Mouse (Mus musculus) hindbrain, embryonic 11.5 days (tissue): ENCODE measurements at regions not wholly inside any gene's neighbourhood (a gene's known extent, or its start where the extent isn't known, plus 50 kb on each side); places are given as distances from the start of the nearest gene placed in this dataset.

Source experiments
- ATAC-seq: fragments of 200-750 bp; cut with Nextera tagmentation; 2 replicates; pipeline ENCODE4 v1.8.0; 2017; ENCODE audit warnings: mild to moderate bottlenecking, moderate TSS enrichment, moderate library complexity; ENCODE audit not compliant: low FRiP score
- DNase-seq: peaks from one replicate; pipeline ENCODE4 v3.0.0-alpha.2; 2015; ENCODE audit warnings: low spot score
- H3K27ac ChIP-seq: fragments of 300-500 bp; sonication (generic); 2 replicates; pipeline ENCODE4 v1.5.1; 2014; ENCODE audit warnings: mild to moderate bottlenecking, low read depth, low read length
- H3K27me3 ChIP-seq: fragments of 300-500 bp; sonication (generic); 2 replicates; pipeline ENCODE4 v1.6.1; 2014; ENCODE audit warnings: mild to moderate bottlenecking, low read length, moderate library complexity, mixed read lengths; ENCODE audit not compliant: control insufficient read depth, insufficient read depth
- H3K36me3 ChIP-seq: fragments of 300-500 bp; sonication (generic); 2 replicates; pipeline ENCODE4 v1.6.1; 2014; ENCODE audit warnings: mild to moderate bottlenecking, low read length, moderate library complexity, mixed read lengths; ENCODE audit not compliant: control insufficient read depth, insufficient read depth
- H3K4me1 ChIP-seq: fragments of 300-500 bp; sonication (generic); replicated peaks from 2 replicates; pipeline ENCODE4 v1.6.1; 2014; ENCODE audit warnings: low read length, mixed read lengths; ENCODE audit not compliant: control insufficient read depth, insufficient read depth
- H3K4me2 ChIP-seq: fragments of 300-500 bp; sonication (generic); replicated peaks from 2 replicates; pipeline ENCODE4 v1.6.1; 2014; ENCODE audit warnings: mild to moderate bottlenecking, low read depth, low read length
- H3K4me3 ChIP-seq: fragments of 300-500 bp; sonication (generic); 2 replicates; pipeline ENCODE4 v1.5.1; 2014; ENCODE audit warnings: low read depth, low read length
- H3K9ac ChIP-seq: fragments of 300-500 bp; sonication (generic); 2 replicates; pipeline ENCODE4 v1.6.1; 2014; ENCODE audit warnings: low read depth, low read length
- H3K9me3 ChIP-seq: fragments of 300-500 bp; sonication (generic); 2 replicates; pipeline ENCODE4 v1.6.1; 2016; ENCODE audit warnings: low read length; ENCODE audit not compliant: control insufficient read depth
- WGBS: fragments of 180-500 bp; shearing (Covaris S2); extraction: QIAGEN DNeasy Blood & Tissue Kit; methylation state at CpG from one replicate; pipeline ENCODE4 v1.1.7; 2014; 5-methylcytosine and 5-hydroxymethylcytosine counted together

- no peaks in the 10 kb centered on the region for H3K27me3 ChIP-seq
- no peak for DNase-seq
- no peak overlapping the region for H3K27ac ChIP-seq
- no peak overlapping the region for H3K4me2 ChIP-seq
- no peak overlapping the region for H3K4me3 ChIP-seq
- WGBS = 79% methylated on average over 13 of the region's 13 CpGs
- H3K9ac ChIP-seq = no peak overlapping the region
- no peaks in the 10 kb centered on the region for H3K36me3 ChIP-seq
- H3K9me3 ChIP-seq = no peaks in the 10 kb centered on the region
- no peaks in the 10 kb centered on the region for H3K4me1 ChIP-seq
- no peak for ATAC-seq
These were observed 92.8 kb upstream of the Serbp1 start for GRCm38 (mm10) chr6:67144946-67145716.

- Histone ChIP-seq H3K36me3 (no peaks in the 10 kb centered on the region), H3K27ac (no peak overlapping the region), H3K27me3 (no peaks in the 10 kb centered on the region), H3K4me3 (no peak overlapping the region), H3K4me2 (no peak overlapping the region), H3K4me1 (no peaks in the 10 kb centered on the region), H3K9me3 (no peaks in the 10 kb centered on the region), H3K9ac (no peak overlapping the region)
- DNase-seq = no peak
- ATAC-seq = no peak
- 35% methylated on average over 4 of the region's 4 CpGs for WGBS
These were observed 95.8 kb upstream of the Serbp1 start for GRCm38 (mm10) chr6:67142179-67142578.

DNA sequence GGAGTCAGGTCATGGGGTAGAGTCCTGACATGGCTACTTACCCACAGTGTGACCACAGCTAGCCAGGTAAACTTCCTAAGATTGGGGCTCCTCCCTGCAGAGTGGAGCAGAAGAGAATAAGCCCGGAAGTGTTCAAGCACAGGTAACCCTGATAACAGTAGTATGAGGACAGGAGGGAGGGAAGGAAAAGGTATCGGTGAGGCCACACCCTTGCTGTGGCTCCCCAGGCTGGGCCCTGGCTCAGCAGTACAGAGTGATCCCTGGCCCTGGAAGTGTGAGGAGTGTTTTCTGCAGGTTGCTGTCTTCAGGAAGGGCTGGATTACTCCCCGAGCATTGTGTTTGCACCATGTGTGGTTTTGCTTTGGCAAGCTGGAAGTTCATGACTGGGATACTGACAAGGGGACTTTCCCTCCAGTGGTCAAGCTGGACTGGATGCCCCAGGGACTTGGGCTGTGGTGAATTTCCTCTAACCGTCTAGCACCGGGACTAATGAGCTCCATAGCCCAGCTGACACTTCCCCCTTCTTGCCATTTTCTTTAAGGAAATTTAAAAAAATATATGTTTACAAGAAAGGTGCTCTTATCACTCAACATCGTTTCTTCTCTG, 97.2 kb upstream of the Serbp1 start:
- DNase-seq (no peak), ATAC-seq (no peak)
- H3K27me3 ChIP-seq = no peaks in the 10 kb centered on the region
- no peaks in the 10 kb centered on the region for H3K4me1 ChIP-seq
- no peaks in the 10 kb centered on the region for H3K36me3 ChIP-seq
- no peak overlapping the region for H3K4me3 ChIP-seq
- no peaks in the 10 kb centered on the region for H3K9me3 ChIP-seq
- no peak overlapping the region for H3K9ac ChIP-seq
- H3K27ac ChIP-seq = no peak overlapping the region
- no peak overlapping the region for H3K4me2 ChIP-seq
- 89% methylated on average over 6 of the region's 6 CpGs for whole genome bisulfite sequencing

DNA sequence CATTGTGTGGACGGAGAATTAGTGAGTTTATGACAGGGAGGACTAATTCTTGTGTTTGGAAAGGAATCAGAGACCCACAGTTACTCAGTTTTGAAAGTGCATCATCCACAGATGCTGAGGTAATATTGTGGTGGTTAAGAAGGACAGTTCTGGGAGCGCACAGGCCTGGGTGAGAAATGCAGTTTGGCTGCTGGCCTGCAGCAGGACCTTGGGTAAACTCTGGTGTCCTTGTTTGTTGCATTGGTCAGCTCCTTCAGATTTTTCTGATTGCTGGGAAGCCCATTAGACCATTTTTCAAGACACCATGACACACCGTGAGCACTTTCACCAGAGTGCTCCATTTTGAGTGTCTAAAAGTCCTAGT, 99.0 kb upstream of the Serbp1 start:
- WGBS = 85% methylated on average over 3 of the region's 3 CpGs
- no peak for ATAC-seq

DNA sequence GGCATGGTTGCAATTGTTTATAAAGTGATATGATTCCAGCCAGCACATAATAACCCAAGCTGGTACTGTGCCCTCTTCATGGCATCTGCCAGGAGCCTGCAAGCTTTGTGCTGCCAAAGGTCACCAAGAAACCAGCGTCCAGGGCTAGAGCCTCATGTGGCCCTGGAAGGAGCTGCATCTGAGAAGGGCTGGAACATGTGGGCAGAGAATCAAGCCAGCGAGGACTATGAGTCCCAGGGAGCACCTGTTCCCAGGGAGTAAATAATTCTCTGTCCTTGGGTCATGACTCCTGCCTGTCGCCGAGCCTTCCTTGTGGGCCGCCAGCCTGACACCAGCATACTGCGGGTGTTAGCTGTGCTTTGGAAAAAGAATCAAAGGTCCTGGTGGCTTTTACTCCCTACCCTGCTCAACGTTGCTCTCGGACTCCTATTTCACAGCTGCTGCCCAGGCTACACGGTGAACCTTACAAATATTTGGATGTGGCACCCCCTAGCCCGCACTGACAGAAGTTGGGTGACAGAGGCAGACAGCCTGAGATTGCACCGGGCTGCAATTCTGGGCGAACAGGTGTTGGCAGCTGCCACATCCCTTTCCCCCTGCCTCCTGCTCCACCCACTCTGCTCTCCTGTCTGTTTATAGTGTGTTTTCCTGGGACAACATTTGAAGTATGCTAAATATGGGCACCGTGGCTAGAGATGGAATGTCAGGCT, 99.5 kb upstream of the Serbp1 start:
- ATAC-seq (no peak), DNase-seq (no peak)
- no peak overlapping the region for H3K4me3 ChIP-seq
- no peak overlapping the region for H3K9ac ChIP-seq
- no peaks in the 10 kb centered on the region for H3K4me1 ChIP-seq
- no peaks in the 10 kb centered on the region for H3K9me3 ChIP-seq
- no peak overlapping the region for H3K27ac ChIP-seq
- H3K36me3 ChIP-seq = no peaks in the 10 kb centered on the region
- 61% methylated on average over 13 of the region's 13 CpGs for WGBS
- H3K4me2 ChIP-seq = no peak overlapping the region
- no peaks in the 10 kb centered on the region for H3K27me3 ChIP-seq

More for the DNA sequence above, 99.0 kb upstream of the Serbp1 start:
- Histone ChIP-seq H3K9me3 (no peaks in the 10 kb centered on the region), H3K27ac (no peak overlapping the region), H3K27me3 (no peaks in the 10 kb centered on the region), H3K4me1 (no peaks in the 10 kb centered on the region), H3K4me2 (no peak overlapping the region), H3K9ac (no peak overlapping the region), H3K36me3 (no peaks in the 10 kb centered on the region), H3K4me3 (no peak overlapping the region)
- DNase-seq = no peak

GRCm38 (mm10) chr6:67137482-67137881, 100.2 kb upstream of the Gadd45a start:
- no peak overlapping the region for H3K4me3 ChIP-seq
- H3K27ac ChIP-seq = no peak overlapping the region
- ATAC-seq (no peak), DNase-seq (no peak)
- H3K9me3 ChIP-seq = no peaks in the 10 kb centered on the region
- no peaks in the 10 kb centered on the region for H3K36me3 ChIP-seq
- no peak overlapping the region for H3K9ac ChIP-seq
- no peaks in the 10 kb centered on the region for H3K4me1 ChIP-seq
- H3K4me2 ChIP-seq = no peak overlapping the region
- 65% methylated on average over 4 of the region's 4 CpGs for whole genome bisulfite sequencing
- H3K27me3 ChIP-seq = no peaks in the 10 kb centered on the region

GRCm38 (mm10) chr6:67134915-67135314, 97.7 kb upstream of the Gadd45a start:
- no peaks in the 10 kb centered on the region for H3K27me3 ChIP-seq
- no peaks in the 10 kb centered on the region for H3K9me3 ChIP-seq
- 78% methylated on average over 1 of the region's 1 CpGs for WGBS
- no peak overlapping the region for H3K4me3 ChIP-seq
- no peak overlapping the region for H3K4me2 ChIP-seq
- H3K27ac ChIP-seq = no peak overlapping the region
- DNase-seq (no peak), ATAC-seq (no peak)
- no peak overlapping the region for H3K9ac ChIP-seq
- H3K36me3 ChIP-seq = no peaks in the 10 kb centered on the region
- no peaks in the 10 kb centered on the region for H3K4me1 ChIP-seq

- DNase-seq (no peak), ATAC-seq (peak; percentile 59)
- Histone ChIP-seq H3K4me3 (no peak overlapping the region), H3K9me3 (no peaks in the 10 kb centered on the region), H3K9ac (no peak overlapping the region), H3K4me2 (no peak overlapping the region), H3K4me1 (no peaks in the 10 kb centered on the region), H3K36me3 (no peaks in the 10 kb centered on the region), H3K27ac (no peak overlapping the region), H3K27me3 (no peaks in the 10 kb centered on the region)
- 73% methylated on average over 11 of the region's 11 CpGs for WGBS
These were observed 93.5 kb upstream of the Gadd45a start for GRCm38 (mm10) chr6:67130540-67131301.
